Mouse (Mus musculus): ENCODE results near the gene Myom1. TPM values are rescaled to one million over a fixed set of nuclear protein-coding genes. Genes with fewer than 3 reads are reported as not detected.

The Myom1 gene
- polyA plus RNA-seq, 1 experiment = 1.5 TPM

- Histone ChIP-seq H3K36me3 (ENCODE audit: control insufficient read depth, insufficient read depth, low read length) (no peaks in the 10 kb centered on the region), H3K27me3 (ENCODE audit: control insufficient read depth, insufficient read depth, low read length) (no peaks in the 10 kb centered on the region), H3K4me3 (ENCODE audit: extremely low read depth, insufficient read depth, insufficient read length) (no peak overlapping the region), H3K27ac (ENCODE audit: insufficient read depth, low read length) (no peak overlapping the region), H3K4me1 (ENCODE audit: control insufficient read depth, insufficient read depth, insufficient read length) (peaks cover 10% of the 10 kb centered on the region; the same call in 1 of the 2 replicates)
- DNase-seq (ENCODE audit: low read depth in 1 of 2, low spot score in 2 of 2) = no peak
- TF ChIP-seq POLR2A (IDR thresholded peaks at IDR 0.05; ENCODE audit: low read depth, low read length) (no peak), CTCF (IDR thresholded peaks at IDR 0.05; ENCODE audit: extremely low read depth, insufficient read depth, insufficient read length, insufficient replicate concordance) (no peak)
- 52% methylated on average over 4 of the region's 4 CpGs for WGBS
Observed at GRCm38 (mm10) chr17:71086969-71087368, 84.5 kb downstream of the Myom1 start.

- no peaks in the 10 kb centered on the region for H3K27me3 ChIP-seq (ENCODE audit: control insufficient read depth, insufficient read depth, low read length)
- H3K4me1 ChIP-seq (ENCODE audit: control insufficient read depth, insufficient read depth, insufficient read length) = peaks cover 11% of the 10 kb centered on the region; the same call in 1 of the 2 replicates
- H3K4me3 ChIP-seq (ENCODE audit: extremely low read depth, insufficient read depth, insufficient read length) = no peak overlapping the region
- 83% methylated on average over 8 of the region's 8 CpGs for WGBS
- TF ChIP-seq POLR2A (IDR thresholded peaks at IDR 0.05; ENCODE audit: low read depth, low read length) (no peak), CTCF (IDR thresholded peaks at IDR 0.05; ENCODE audit: extremely low read depth, insufficient read depth, insufficient read length, insufficient replicate concordance) (no peak)
- no peaks in the 10 kb centered on the region for H3K36me3 ChIP-seq (ENCODE audit: control insufficient read depth, insufficient read depth, low read length)
- no peak overlapping the region for H3K27ac ChIP-seq (ENCODE audit: insufficient read depth, low read length)
- no peak for DNase-seq (ENCODE audit: low read depth in 1 of 2, low spot score in 2 of 2)
Observed at GRCm38 (mm10) chr17:71087396-71088153, 85.1 kb downstream of the Myom1 start.

GRCm38 (mm10) chr17:71088154-71088521 lies 85.7 kb downstream of the Myom1 start:
- Histone ChIP-seq H3K4me1 (ENCODE audit: control insufficient read depth, insufficient read depth, insufficient read length) (peaks cover 11% of the 10 kb centered on the region; the same call in 1 of the 2 replicates), H3K36me3 (ENCODE audit: control insufficient read depth, insufficient read depth, low read length) (no peaks in the 10 kb centered on the region), H3K27me3 (ENCODE audit: control insufficient read depth, insufficient read depth, low read length) (no peaks in the 10 kb centered on the region), H3K4me3 (ENCODE audit: extremely low read depth, insufficient read depth, insufficient read length) (no peak overlapping the region), H3K27ac (ENCODE audit: insufficient read depth, low read length) (no peak overlapping the region)
- 93% methylated on average over 3 of the region's 3 CpGs for WGBS
- TF ChIP-seq CTCF (IDR thresholded peaks at IDR 0.05; ENCODE audit: extremely low read depth, insufficient read depth, insufficient read length, insufficient replicate concordance) (no peak), POLR2A (IDR thresholded peaks at IDR 0.05; ENCODE audit: low read depth, low read length) (no peak)
- DNase-seq (ENCODE audit: low read depth in 1 of 2, low spot score in 2 of 2) = no peak

GRCm38 (mm10) chr17:71088991-71089434 lies 86.6 kb downstream of the Myom1 start:
- WGBS = 67% methylated on average over 9 of the region's 9 CpGs

GRCm38 (mm10) chr17:71089781-71090480 lies 87.5 kb downstream of the Myom1 start:
- no peak for DNase-seq (ENCODE audit: low read depth in 1 of 2, low spot score in 2 of 2)

More at GRCm38 (mm10) chr17:71088991-71089434, 86.6 kb downstream of the Myom1 start:
- no peak overlapping the region for H3K27ac ChIP-seq (ENCODE audit: insufficient read depth, low read length)
- no peak for TF ChIP-seq CTCF (IDR thresholded peaks at IDR 0.05; ENCODE audit: extremely low read depth, insufficient read depth, insufficient read length, insufficient replicate concordance)
- H3K27me3 ChIP-seq (ENCODE audit: control insufficient read depth, insufficient read depth, low read length) = no peaks in the 10 kb centered on the region
- H3K36me3 ChIP-seq (ENCODE audit: control insufficient read depth, insufficient read depth, low read length) = no peaks in the 10 kb centered on the region
- no peak for DNase-seq (ENCODE audit: low read depth in 1 of 2, low spot score in 2 of 2)
- no peak overlapping the region for H3K4me3 ChIP-seq (ENCODE audit: extremely low read depth, insufficient read depth, insufficient read length)
- H3K4me1 ChIP-seq (ENCODE audit: control insufficient read depth, insufficient read depth, insufficient read length) = peaks cover 11% of the 10 kb centered on the region; the same call in 1 of the 2 replicates

GRCm38 (mm10) chr17:71091024-71091423 lies 88.6 kb downstream of the Myom1 start:
- H3K36me3 ChIP-seq (ENCODE audit: control insufficient read depth, insufficient read depth, low read length) = no peaks in the 10 kb centered on the region
- no peak overlapping the region for H3K4me3 ChIP-seq (ENCODE audit: extremely low read depth, insufficient read depth, insufficient read length)
- H3K27me3 ChIP-seq (ENCODE audit: control insufficient read depth, insufficient read depth, low read length) = no peaks in the 10 kb centered on the region
- peaks cover 14% of the 10 kb centered on the region; the same call in 1 of the 2 replicates for H3K4me1 ChIP-seq (ENCODE audit: control insufficient read depth, insufficient read depth, insufficient read length)
- no peak overlapping the region for H3K27ac ChIP-seq (ENCODE audit: insufficient read depth, low read length)
- no peak for TF ChIP-seq CTCF (IDR thresholded peaks at IDR 0.05; ENCODE audit: extremely low read depth, insufficient read depth, insufficient read length, insufficient replicate concordance)
- no peak for TF ChIP-seq POLR2A (IDR thresholded peaks at IDR 0.05; ENCODE audit: low read depth, low read length)
- WGBS = 55% methylated on average over 4 of the region's 4 CpGs
- no peak for DNase-seq (ENCODE audit: low read depth in 1 of 2, low spot score in 2 of 2)

More at GRCm38 (mm10) chr17:71089781-71090480, 87.5 kb downstream of the Myom1 start:
- 69% methylated on average over 11 of the region's 11 CpGs for WGBS
- no peak overlapping the region for H3K4me3 ChIP-seq (ENCODE audit: extremely low read depth, insufficient read depth, insufficient read length)
- H3K27ac ChIP-seq (ENCODE audit: insufficient read depth, low read length) = no peak overlapping the region
- H3K27me3 ChIP-seq (ENCODE audit: control insufficient read depth, insufficient read depth, low read length) = no peaks in the 10 kb centered on the region
- TF ChIP-seq POLR2A (IDR thresholded peaks at IDR 0.05; ENCODE audit: low read depth, low read length) (no peak), CTCF (IDR thresholded peaks at IDR 0.05; ENCODE audit: extremely low read depth, insufficient read depth, insufficient read length, insufficient replicate concordance) (no peak)
- no peaks in the 10 kb centered on the region for H3K36me3 ChIP-seq (ENCODE audit: control insufficient read depth, insufficient read depth, low read length)
- H3K4me1 ChIP-seq (ENCODE audit: control insufficient read depth, insufficient read depth, insufficient read length) = peaks cover 11% of the 10 kb centered on the region; the same call in 1 of the 2 replicates

Measured in spleen, adult 2 months (tissue).